Mouse (Mus musculus) left cerebral cortex, postnatal 10 days (tissue): ENCODE data around the gene Ttll9. TPM values are rescaled to one million over a fixed set of nuclear protein-coding genes. Genes with fewer than 3 reads are reported as not detected.

Experiments
- DNase-seq, 2 experiments: peaks; one replicate each; pipeline ENCODE4 v3.0.0; 2021 to 2022; ENCODE audit warnings: low spot score in 2 of 2, mixed read lengths in 1 of 2; ENCODE audit errors: extremely low spot score in 1 of 2
- intact Hi-C: fragments of 180-260 bp; cut with DNase I; formaldehyde crosslinking; loops from one replicate; pipeline ENCODE4 v1.15.1; 2025
- total RNA-seq, 2 experiments: library from RNA; stranded (reverse); gene quantifications; 2 replicates each; pipeline ENCODE4 v1.2.3; 2021

The Ttll9 gene
- total RNA-seq, 2 experiments from 2014 or later: 3.9 to 4.6 TPM

- intact Hi-C loops: no loop called here
- peak in 1 of 2 experiments; percentile 65 for DNase-seq
These were observed 28.7 kb upstream of the Ttll9 start for GRCm38 (mm10) chr2:152933614-152934013.

- intact Hi-C loops: no loop called here
- no peak for DNase-seq
These were observed 22.4 kb upstream of the Ttll9 start for GRCm38 (mm10) chr2:152939846-152940245.

- intact Hi-C loops: no loop called here
- no peak for DNase-seq
These were observed 21.2 kb upstream of the Ttll9 start for GRCm38 (mm10) chr2:152941106-152941505.

GRCm38 (mm10) chr2:152941776-152942175, 20.5 kb upstream of the Ttll9 start:
- intact Hi-C loops: no loop called here
- DNase-seq: no peak

- intact Hi-C loops: no loop called here
- no peak for DNase-seq
These were observed 19.3 kb upstream of the Ttll9 start for GRCm38 (mm10) chr2:152942898-152943515.

GRCm38 (mm10) chr2:152943568-152943967, 18.7 kb upstream of the Ttll9 start:
- DNase-seq: no peak
- intact Hi-C loops: no loop called here

GRCm38 (mm10) chr2:152944013-152944412, 18.3 kb upstream of the Ttll9 start:
- intact Hi-C loops: no loop called here
- DNase-seq: no peak

GRCm38 (mm10) chr2:152947098-152947497, 15.2 kb upstream of the Ttll9 start:
- DNase-seq: no peak
- intact Hi-C loops: no loop called here

- no peak for DNase-seq
- intact Hi-C loops: no loop called here
These were observed 13.8 kb upstream of the Ttll9 start for GRCm38 (mm10) chr2:152948438-152949020.

- intact Hi-C loops: no loop called here
- no peak for DNase-seq
These were observed 11.8 kb upstream of the Ttll9 start for GRCm38 (mm10) chr2:152950358-152951064.

GRCm38 (mm10) chr2:152951065-152951849, 11.0 kb upstream of the Ttll9 start, which contains the start of gene Dusp15:
TSS of gene Dusp15 (minus strand) at chr2:152951698.
- DNase-seq: peak in 1 of 2 experiments; percentile 82
- intact Hi-C loops: no loop called here

- DNase-seq: no peak
- intact Hi-C loops: no loop called here
These were observed 10.2 kb upstream of the Ttll9 start for GRCm38 (mm10) chr2:152951850-152952720.

GRCm38 (mm10) chr2:152958116-152958515, 4.2 kb upstream of the Ttll9 start:
- intact Hi-C loops: no loop called here
- no peak for DNase-seq

- intact Hi-C loops: no loop called here
- DNase-seq: no peak
These were observed 3.3 kb downstream of the Ttll9 start for GRCm38 (mm10) chr2:152965555-152965954.

- intact Hi-C loops: no loop called here
- no peak for DNase-seq
These were observed 14.7 kb downstream of the Ttll9 start for GRCm38 (mm10) chr2:152976991-152977390.

- intact Hi-C loops: no loop called here
These were observed 23.3 kb downstream of the Ttll9 start for GRCm38 (mm10) chr2:152985582-152985981.

GRCm38 (mm10) chr2:152991529-152991928, 29.2 kb downstream of the Ttll9 start:
- DNase-seq: no peak
- intact Hi-C loops: no loop called here

More at GRCm38 (mm10) chr2:152985582-152985981, 23.3 kb downstream of the Ttll9 start:
- peak in 1 of 2 experiments; percentile 8 for DNase-seq

- intact Hi-C loops: no loop called here
These were observed 34.8 kb downstream of the Ttll9 start for GRCm38 (mm10) chr2:152997046-152997445.

More at GRCm38 (mm10) chr2:152997046-152997445, 34.8 kb downstream of the Ttll9 start:
- DNase-seq: no peak
